31 mouse cellular contexts compared by ENCODE assay signal in genomic region chr1:107502025-107502424, GRCm38 (mm10). TPM values are rescaled to one million over a fixed set of nuclear protein-coding genes. Genes with fewer than 3 reads are reported as not detected.
A peak's percentile ranks its signal among the peaks of the same experiment; 100 is the strongest.
DNase-seq lines count a peak whose midpoint lies in the region; ATAC-seq and TF ChIP-seq lines count a peak whose summit lies in the region.
"Had no signal": no experiment of that assay in that cellular context is flagged by ENCODE, and none has a peak within 500 bp of the region (broad histone marks: within the 10 kb centered on the region; RNA-seq: fewer than 3 reads in every experiment).

No protein-coding gene starts in this region.

- no peaks in the 10 kb centered on the region for H3K27me3 ChIP-seq in liver, adult 2 months (ENCODE audit: control insufficient read depth, insufficient read depth, low read length)
- H3K27me3 ChIP-seq in liver, embryonic 12.5 days (replicated peaks), result no peaks in the 10 kb centered on the region
- H3K27me3 ChIP-seq: CH12.LX; embryonic facial prominence, embryonic 15.5 days; limb, embryonic 12.5 days; lung, embryonic 15.5 days; neural tube, embryonic 13.5 days had no signal

- no peaks in the 10 kb centered on the region for H3K79me2 ChIP-seq in liver, adult 2 months (ENCODE audit: control insufficient read depth, insufficient read depth, low read length)

- TF ChIP-seq POLR2A in liver, adult 2 months (IDR thresholded peaks at IDR 0.05; ENCODE audit: extremely low read depth, insufficient read depth, low read length), result no peak

- H3K27ac ChIP-seq in liver, adult 2 months (replicated peaks; ENCODE audit: insufficient read depth, low read depth, low read length), result no peak overlapping the region
- H3K27ac ChIP-seq in liver, embryonic 12.5 days, result no peak overlapping the region
- H3K27ac ChIP-seq: embryonic facial prominence, embryonic 15.5 days; gastrocnemius, adult 2 months; heart, embryonic 10.5 days; layer of hippocampus, adult 2 months; limb, embryonic 12.5 days; liver, embryonic 14.5 days; lung, embryonic 15.5 days; neural tube, embryonic 13.5 days had no signal

- H3K4me1 ChIP-seq in liver, adult 2 months (ENCODE audit: control insufficient read depth, insufficient read depth, low read length), result no peaks in the 10 kb centered on the region
- no peaks in the 10 kb centered on the region for H3K4me1 ChIP-seq in liver, embryonic 12.5 days
- H3K4me1 ChIP-seq: embryonic facial prominence, embryonic 15.5 days; heart, embryonic 10.5 days; limb, embryonic 12.5 days; lung, embryonic 15.5 days; neural tube, embryonic 13.5 days had no signal

- TF ChIP-seq CTCF in liver, adult 2 months (IDR thresholded peaks at IDR 0.05; ENCODE audit: low read depth, low read length), result no peak

- peak; percentile 13 for DNase-seq in liver, adult 2 months (ENCODE audit: extremely low read depth, low read depth, low spot score)
- DNase-seq in Muller cell, postnatal 12 days (ENCODE audit: inconsistent ontology term), result peak; percentile 59
- DNase-seq in ovary, postnatal 36 days (ENCODE audit: low spot score), result no peak
- DNase-seq in layer of hippocampus, adult 8-10 months (ENCODE audit: low spot score in 2 of 2), result no peak
- DNase-seq: adrenal gland, postnatal 10 days; cerebellum, adult 8-10 months; gastrocnemius, adult 2 months; heart, postnatal 4 days; kidney, postnatal 25 days; layer of hippocampus, postnatal 36 days; midbrain, embryonic 14.5 days; right cerebral cortex, adult 18-20 months; thymus, adult 2 months; thymus, postnatal 4 days had no signal

- no peak for ATAC-seq in liver, embryonic 12.5 days
- ATAC-seq in granulocyte monocyte progenitor cell, adult 5-6 weeks (replicated peaks; ENCODE audit: poor library complexity, severe bottlenecking), result peak; percentile 77
- ATAC-seq in neutrophil, adult 5-6 weeks (ENCODE audit: extremely low read depth, insufficient number of reproducible peaks, low FRiP score, poor library complexity, severe bottlenecking), result 0 out of 2 replicates have a peak, but pooled peaks have one; percentile 54
- ATAC-seq: forebrain, embryonic 16.5 days; hindbrain, embryonic 16.5 days; intestine, embryonic 16.5 days had no signal

- no peak overlapping the region for H3K4me3 ChIP-seq in liver, adult 2 months (ENCODE audit: insufficient read depth, low read depth, low read length)
- H3K4me3 ChIP-seq in liver, embryonic 12.5 days, result no peak overlapping the region
- H3K4me3 ChIP-seq: embryonic facial prominence, embryonic 15.5 days; gastrocnemius, adult 2 months; heart, embryonic 10.5 days; layer of hippocampus, adult 2 months; limb, embryonic 12.5 days; lung, embryonic 15.5 days; neural tube, embryonic 13.5 days had no signal

- H3K9me3 ChIP-seq in liver, embryonic 12.5 days (replicated peaks), result no peaks in the 10 kb centered on the region
- H3K9me3 ChIP-seq: embryonic facial prominence, embryonic 15.5 days; heart, embryonic 10.5 days; limb, embryonic 12.5 days; lung, embryonic 15.5 days; neural tube, embryonic 13.5 days had no signal

- H3K36me3 ChIP-seq in liver, adult 2 months (ENCODE audit: control insufficient read depth, insufficient read depth, low read length), result no peaks in the 10 kb centered on the region
- H3K36me3 ChIP-seq in liver, embryonic 12.5 days, result no peaks in the 10 kb centered on the region
- H3K36me3 ChIP-seq: embryonic facial prominence, embryonic 15.5 days; G1E; heart, embryonic 10.5 days; limb, embryonic 12.5 days; lung, embryonic 15.5 days; neural tube, embryonic 13.5 days had no signal

- no peak overlapping the region for H3K9ac ChIP-seq in liver, adult 2 months (ENCODE audit: low read depth, low read length)
- no peak overlapping the region for H3K9ac ChIP-seq in liver, embryonic 12.5 days
- H3K9ac ChIP-seq: embryonic facial prominence, embryonic 15.5 days; limb, embryonic 12.5 days; liver, embryonic 14.5 days; lung, embryonic 15.5 days; neural tube, embryonic 13.5 days had no signal

- H3K4me2 ChIP-seq in liver, embryonic 12.5 days, result no peak overlapping the region
- H3K4me2 ChIP-seq: embryonic facial prominence, embryonic 15.5 days; limb, embryonic 12.5 days; lung, embryonic 15.5 days; neural tube, embryonic 13.5 days had no signal

RNA-seq across cellular contexts. Expression of gene Serpinb2, which starts 9.2 kb away (rescaled TPM):
- total RNA-seq in liver, adult 2 months (2014; rRNA removed), result 0.13 TPM in 1 of 2 replicates, not detected in the other
- not detected in 2 replicates for polyA plus RNA-seq in liver, adult 2 months (2012; rRNA removed)
- 3.6 and 4.2 TPM in 2 replicates for polyA plus RNA-seq in liver, embryonic 12.5 days (2016; fragmentation: Nextera tagmentation; extraction: Ambion mirVana)
- not detected in 2 replicates for total RNA-seq in granulocyte monocyte progenitor cell, adult 5-6 weeks (2014; fragmentation: Nextera tagmentation)
- 0.22 and 0.46 TPM in 2 replicates for total RNA-seq in granulocyte monocyte progenitor cell, adult 5-6 weeks (2017)
- 0.61 and 1.5 TPM in 2 replicates for total RNA-seq in neutrophil, adult 5-6 weeks (2017)
- total RNA-seq in layer of hippocampus, adult 8-10 months (2022), result not detected
- total RNA-seq: CH12.LX; G1E; gastrocnemius, adult 2 months; heart, postnatal 4 days; layer of hippocampus, adult 2 months; layer of hippocampus, postnatal 36 days; left cerebral cortex, postnatal 10 days; megakaryocyte-erythroid progenitor cell, adult 5-6 weeks had no signal
- polyA plus RNA-seq: midbrain, embryonic 14.5 days had no signal

Comparison
In these comparisons a context has a peak if more than half of its experiments do, and no peak if none do; other contexts are left out.
1. DNase-seq: peak in liver, adult 2 months (single experiment) and Muller cell, postnatal 12 days (single experiment); none in ovary, postnatal 36 days (single experiment) and layer of hippocampus, adult 8-10 months (0 of 2).